Mouse (Mus musculus) brain, embryonic 14.5 days (tissue): Measurements from ENCODE around the gene Anapc11.

Experiments used
- CTCF ChIP-seq: fragments of 200-500 bp; IDR thresholded peaks from 2 replicates; pipeline ENCODE4 v1.5.1; 2012; ENCODE audit warnings: inconsistent platforms, mild to moderate bottlenecking, moderate library complexity, borderline replicate concordance; ENCODE audit not compliant: insufficient read depth, insufficient read length; ENCODE audit errors: extremely low read depth
- POLR2A ChIP-seq: fragments of 200-500 bp; IDR thresholded peaks from 2 replicates; pipeline ENCODE4 v1.6.1; 2012; ENCODE audit warnings: mild to moderate bottlenecking, inconsistent platforms, borderline replicate concordance; ENCODE audit not compliant: poor library complexity, insufficient read depth, insufficient read length, severe bottlenecking; ENCODE audit errors: extremely low read depth

- TF ChIP-seq CTCF (no peak), POLR2A (no peak)
Measured at GRCm38 (mm10) chr11:120552736-120553135, 45.5 kb upstream of the Anapc11 start.
